ENCODE assay signal across 16 mouse cellular contexts in the genomic region with DNA sequence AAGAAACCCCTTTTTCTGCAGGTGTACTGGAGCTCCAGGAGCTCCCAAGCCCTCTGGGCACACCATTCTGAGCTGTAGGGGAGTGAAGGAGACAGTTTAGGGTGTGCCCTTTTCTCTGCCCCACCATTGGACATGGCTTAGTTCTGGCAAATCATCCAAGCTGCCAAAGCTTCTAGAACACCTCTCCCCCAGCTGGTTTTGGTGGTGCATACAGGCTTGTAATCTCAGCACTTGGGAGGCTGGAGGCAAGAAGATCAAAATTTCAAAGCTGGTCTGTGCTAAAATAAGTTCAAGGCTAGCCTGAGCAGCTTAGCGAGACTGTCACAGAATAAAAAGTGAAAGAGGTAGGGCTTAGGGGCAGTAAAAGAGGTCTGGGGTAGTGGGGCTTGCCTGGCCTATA. TPM values are rescaled to one million over a fixed set of nuclear protein-coding genes. Genes with fewer than 3 reads are reported as not detected.
DNase-seq lines count a peak whose midpoint lies in the region; ATAC-seq and TF ChIP-seq lines count a peak whose summit lies in the region.
"Had no signal": no experiment of that assay in that cellular context is flagged by ENCODE, and none has a peak within 500 bp of the region (broad histone marks: within the 10 kb centered on the region; RNA-seq: fewer than 3 reads in every experiment).

No protein-coding gene starts in this region.

- no peak for DNase-seq in layer of hippocampus, adult 2 months (ENCODE audit: low spot score in 2 of 2)
- no peak for DNase-seq in layer of hippocampus, postnatal 25 days (ENCODE audit: extremely low spot score in 1 of 2, low spot score in 1 of 2)
- DNase-seq in hindbrain, embryonic 10.5 days (ENCODE audit: low spot score) = no peak
- DNase-seq in midbrain, embryonic 11.5 days (ENCODE audit: low spot score, missing footprints) = peak; percentile 85
- DNase-seq in urinary bladder, postnatal 4 days (ENCODE audit: low spot score in 2 of 2) = no peak
- no peak for DNase-seq in lung, postnatal 10 days
- DNase-seq: gastrocnemius, postnatal 10 days; heart, adult 2 months; kidney, postnatal 14 days; layer of hippocampus, postnatal 36 days; lung, postnatal 14 days; right cerebral cortex, postnatal 25 days had no signal

- peak overlapping the region; percentile 81 for H3K4me3 ChIP-seq in layer of hippocampus, adult 2 months
- peak overlapping the region; percentile 48; the same call in 1 of the 2 replicates for H3K4me3 ChIP-seq in hindbrain, embryonic 10.5 days
- H3K4me3 ChIP-seq in midbrain, embryonic 11.5 days (ENCODE audit: low read depth, low read length) = no peak overlapping the region
- peak overlapping the region; percentile 63 for H3K4me3 ChIP-seq in neural tube, embryonic 14.5 days (ENCODE audit: low read depth, low read length)
- H3K4me3 ChIP-seq: heart, adult 2 months had no signal

- peak overlapping the region; percentile 99 for H3K27ac ChIP-seq in layer of hippocampus, adult 2 months
- no peak overlapping the region for H3K27ac ChIP-seq in hindbrain, embryonic 10.5 days
- H3K27ac ChIP-seq in midbrain, embryonic 11.5 days (ENCODE audit: low read depth, low read length) = no peak overlapping the region
- H3K27ac ChIP-seq in neural tube, embryonic 14.5 days (ENCODE audit: low read depth, low read length) = peak overlapping the region; percentile 99
- H3K27ac ChIP-seq: heart, adult 2 months; liver, embryonic 14.5 days had no signal

- H3K27me3 ChIP-seq in hindbrain, embryonic 10.5 days (ENCODE audit: insufficient read depth, poor library complexity, severe bottlenecking) = peaks cover 100% of the 10 kb centered on the region
- H3K27me3 ChIP-seq in midbrain, embryonic 11.5 days (ENCODE audit: control insufficient read depth, insufficient read depth, low read length) = peaks cover 98% of the 10 kb centered on the region
- no peaks in the 10 kb centered on the region for H3K27me3 ChIP-seq in neural tube, embryonic 14.5 days (ENCODE audit: control insufficient read depth, insufficient read depth, low read length)

- no peak for ATAC-seq in midbrain, embryonic 11.5 days (ENCODE audit: low FRiP score)
- no peak for ATAC-seq in neural tube, embryonic 14.5 days (ENCODE audit: low read depth)
- ATAC-seq in activated CD4-positive, CD25-positive, alpha-beta regulatory T cell, adult 4 months = no peak

- H3K4me1 ChIP-seq in hindbrain, embryonic 10.5 days (replicated peaks) = peaks cover 49% of the 10 kb centered on the region
- peaks cover 20% of the 10 kb centered on the region for H3K4me1 ChIP-seq in midbrain, embryonic 11.5 days (ENCODE audit: control insufficient read depth, insufficient read depth, low read length)
- peaks cover 41% of the 10 kb centered on the region for H3K4me1 ChIP-seq in neural tube, embryonic 14.5 days (ENCODE audit: control insufficient read depth, insufficient read depth, low read length)

- H3K36me3 ChIP-seq in hindbrain, embryonic 10.5 days = peaks cover 3% of the 10 kb centered on the region; the same call in 1 of the 2 replicates
- H3K36me3 ChIP-seq in midbrain, embryonic 11.5 days (ENCODE audit: control insufficient read depth, insufficient read depth, low read length) = no peaks in the 10 kb centered on the region
- peaks cover 3% of the 10 kb centered on the region; the same call in 1 of the 2 replicates for H3K36me3 ChIP-seq in neural tube, embryonic 14.5 days (ENCODE audit: control insufficient read depth, insufficient read depth, low read length)

- WGBS in hindbrain, embryonic 10.5 days = 17% methylated on average over 1 of the region's 1 CpGs
- WGBS in midbrain, embryonic 11.5 days = 3% methylated on average over 1 of the region's 1 CpGs
- WGBS in neural tube, embryonic 14.5 days = 3% methylated on average over 1 of the region's 1 CpGs

- H3K9me3 ChIP-seq in hindbrain, embryonic 10.5 days = no peaks in the 10 kb centered on the region
- no peaks in the 10 kb centered on the region for H3K9me3 ChIP-seq in midbrain, embryonic 11.5 days (ENCODE audit: control insufficient read depth, low read length)
- H3K9me3 ChIP-seq in neural tube, embryonic 14.5 days (ENCODE audit: control insufficient read depth, low read length) = no peaks in the 10 kb centered on the region

- TF ChIP-seq CTCF in layer of hippocampus, adult 2 months (conservative IDR thresholded peaks at IDR 0.05) = no peak

- H3K4me2 ChIP-seq in midbrain, embryonic 11.5 days = peak overlapping the region; percentile 44; the same call in 1 of the 2 replicates
- peak overlapping the region; percentile 93 for H3K4me2 ChIP-seq in neural tube, embryonic 14.5 days (ENCODE audit: low read depth, low read length)

- no peak overlapping the region for H3K9ac ChIP-seq in midbrain, embryonic 11.5 days (ENCODE audit: low read length)
- H3K9ac ChIP-seq in neural tube, embryonic 14.5 days (replicated peaks; ENCODE audit: low read depth, low read length) = peak overlapping the region; percentile 95; the same call in 1 of the 2 replicates
- H3K9ac ChIP-seq: liver, embryonic 14.5 days had no signal

RNA-seq across cellular contexts. Expression of a gene that starts 42.2 kb away (rescaled TPM):
- not detected for total RNA-seq in layer of hippocampus, adult 2 months (2021)
- not detected for total RNA-seq in layer of hippocampus, postnatal 25 days (2021)
- not detected in 2 replicates for polyA plus RNA-seq in hindbrain, embryonic 10.5 days (2016; fragmentation: Nextera tagmentation; extraction: Ambion mirVana)
- polyA plus RNA-seq in midbrain, embryonic 11.5 days (2014; fragmentation: Nextera tagmentation; extraction: Ambion mirVana) = 0.15 TPM in 1 of 2 replicates, not detected in the other
- 0.51 and 0.85 TPM in 2 replicates for polyA plus RNA-seq in neural tube, embryonic 14.5 days (2014; fragmentation: Nextera tagmentation; extraction: Ambion mirVana)
- not detected for polyA plus RNA-seq in activated CD4-positive, CD25-positive, alpha-beta regulatory T cell, adult 4 months (2017; shearing (Covaris generic))
- total RNA-seq: gastrocnemius, postnatal 10 days; heart, adult 2 months; layer of hippocampus, postnatal 36 days had no signal
- polyA plus RNA-seq: heart, postnatal 0 days had no signal

Comparison
In these comparisons a context has a peak if more than half of its experiments do, and no peak if none do; other contexts are left out.
1. H3K27ac ChIP-seq: peak in layer of hippocampus, adult 2 months (single experiment) and neural tube, embryonic 14.5 days (single experiment); none in hindbrain, embryonic 10.5 days (single experiment) and midbrain, embryonic 11.5 days (single experiment).